Mouse (Mus musculus): ENCODE results near the gene Fgf18. TPM values are rescaled to one million over a fixed set of nuclear protein-coding genes. Genes with fewer than 3 reads are reported as not detected.

Fgf18 gene
- total RNA-seq, 2 experiments from 2014 or later: 3.2 to 3.5 TPM

DNA sequence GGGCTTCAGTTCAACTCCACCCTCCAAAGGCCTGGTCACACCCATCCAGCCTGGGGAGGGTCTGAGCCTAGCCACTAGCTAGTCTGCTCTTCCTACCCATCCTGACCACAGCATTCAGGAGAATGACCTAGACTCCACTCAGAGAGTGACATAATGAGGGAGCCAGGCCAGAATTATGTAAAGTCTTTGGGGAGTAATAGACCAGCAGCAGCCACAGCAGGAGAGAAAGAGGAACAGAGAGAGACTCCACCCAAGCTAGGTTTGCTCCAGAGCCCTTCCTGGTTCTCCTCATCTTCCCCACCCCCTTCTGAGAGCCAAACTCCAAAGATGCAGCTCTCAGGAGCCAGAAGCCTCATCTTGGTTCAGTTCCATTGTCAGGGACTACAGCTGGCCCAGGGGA, 20.1 kb downstream of the Fgf18 start:
- DNase-seq (ENCODE audit: low spot score in 2 of 2): no peak
- intact Hi-C loops (cut with DNase I): no loop called here

DNA sequence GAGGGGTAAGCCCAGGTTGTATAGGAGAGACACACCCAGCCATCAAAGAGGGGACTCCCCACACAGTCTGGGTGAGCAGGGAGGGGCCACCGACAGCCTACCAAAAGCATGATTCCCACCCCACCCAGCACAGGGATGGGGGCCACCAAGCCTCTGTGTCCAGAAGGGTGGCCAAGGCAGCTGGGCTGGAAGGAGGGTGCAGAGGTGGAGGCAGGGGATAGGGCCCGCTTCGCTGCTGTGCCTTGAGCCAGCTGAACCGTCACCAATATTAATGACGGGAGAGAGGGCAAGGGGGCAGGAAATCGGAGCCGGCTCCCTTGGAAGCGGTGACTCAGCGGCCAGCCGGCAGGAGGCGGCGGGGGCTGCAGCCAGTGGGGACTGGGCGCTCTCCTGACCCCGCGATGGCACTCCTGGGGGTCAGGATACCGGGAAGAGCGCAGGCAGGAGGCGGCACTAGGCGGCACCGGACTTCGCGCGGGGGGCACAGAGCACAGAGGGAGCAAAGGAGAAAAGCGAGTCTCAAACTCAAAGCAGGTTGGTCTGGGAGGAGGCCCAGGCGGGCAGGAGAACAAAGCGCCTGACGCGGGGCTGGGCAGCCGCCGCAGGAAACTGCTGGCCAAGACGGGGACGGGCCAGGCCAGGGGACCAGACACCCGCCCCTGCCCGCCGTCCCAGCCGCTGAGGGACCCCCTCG, 24.5 kb downstream of the Fgf18 start:
- intact Hi-C loops (cut with DNase I): no loop called here
- no peak for DNase-seq (ENCODE audit: low spot score in 2 of 2)

DNA sequence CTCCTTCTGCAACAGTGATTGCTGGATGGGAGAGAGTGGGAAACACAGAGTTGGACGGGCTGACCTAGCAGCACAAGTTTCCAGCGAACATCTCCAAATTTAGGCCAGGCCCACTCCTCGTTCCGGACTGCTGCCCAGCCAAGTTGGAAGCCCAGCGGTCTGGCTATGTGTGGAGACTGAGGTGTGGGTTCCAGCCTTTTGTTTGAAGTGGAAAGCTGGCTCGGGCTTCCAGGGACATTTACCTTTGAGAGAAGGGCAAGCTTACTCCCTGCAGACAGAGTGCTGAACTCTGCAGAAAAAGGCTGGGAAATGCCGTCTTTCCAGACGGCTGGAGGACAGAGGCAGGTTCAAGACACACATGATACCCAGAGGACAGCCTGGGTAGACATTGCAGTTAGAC, 27.6 kb downstream of the Fgf18 start:
- no peak for DNase-seq (ENCODE audit: low spot score in 2 of 2)
- intact Hi-C loops (cut with DNase I): no loop called here

DNA sequence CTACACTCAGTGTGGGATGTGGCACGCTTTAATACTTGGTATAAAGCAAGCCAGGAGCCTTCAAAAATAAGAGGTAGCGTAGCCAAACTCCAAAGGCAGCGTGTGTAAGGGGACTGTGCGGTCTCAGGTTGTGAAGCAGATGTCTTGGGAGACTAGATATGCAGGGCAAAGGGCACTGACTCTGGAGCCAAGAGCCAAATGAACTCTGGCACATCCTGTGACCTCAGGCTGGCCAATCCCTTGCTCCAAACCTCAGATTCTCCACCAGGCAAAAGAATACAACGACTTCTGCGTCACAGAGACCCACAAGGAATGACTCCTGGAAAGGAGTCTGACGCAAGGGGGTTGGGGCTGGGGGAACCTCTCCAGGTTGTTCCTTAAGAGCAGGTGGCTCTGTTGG, 28.1 kb downstream of the Fgf18 start:
- intact Hi-C loops (cut with DNase I): no loop called here
- DNase-seq (ENCODE audit: low spot score in 2 of 2): no peak

DNA sequence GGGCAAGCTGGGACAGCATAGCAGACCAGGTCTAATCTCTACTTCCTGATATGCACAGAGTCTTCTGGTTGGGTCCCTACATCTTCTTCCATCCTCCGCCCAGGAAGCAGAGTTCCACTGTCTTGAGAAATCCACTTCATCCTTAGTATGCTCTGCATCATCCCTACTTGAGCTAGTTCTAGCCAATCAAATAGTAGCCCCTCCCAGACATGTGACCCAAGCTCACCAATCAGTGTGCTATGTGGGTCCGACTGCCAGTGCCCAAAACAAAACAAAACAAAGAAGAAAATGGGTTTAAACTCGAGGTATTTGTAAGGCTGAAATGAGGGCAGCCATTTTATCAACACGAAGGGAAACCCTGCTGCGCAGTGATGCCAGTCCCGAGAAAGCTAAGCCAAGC, 28.7 kb downstream of the Fgf18 start:
- intact Hi-C loops (cut with DNase I): no loop called here
- no peak for DNase-seq (ENCODE audit: low spot score in 2 of 2)

DNA sequence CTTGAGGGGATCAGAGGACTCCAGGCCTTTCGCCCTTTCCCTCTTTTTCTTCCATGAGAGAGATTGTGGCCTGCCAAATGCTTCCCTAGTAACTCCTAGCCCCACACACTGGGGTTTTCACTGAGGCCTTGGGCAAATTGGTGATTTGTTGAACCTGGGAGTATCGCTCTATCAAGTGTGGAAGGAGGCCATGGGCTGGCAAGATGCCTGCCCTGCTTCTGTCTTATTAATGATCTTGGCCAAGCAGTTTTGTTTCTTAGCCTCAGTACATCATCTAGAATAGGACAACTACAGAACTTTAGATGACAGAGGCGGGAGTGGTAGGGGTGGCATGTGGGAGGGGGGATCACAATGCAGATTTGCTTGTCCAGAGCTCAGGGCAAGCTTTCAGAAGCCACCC, 31.4 kb downstream of the Fgf18 start:
- intact Hi-C loops (cut with DNase I): no loop called here
- DNase-seq (ENCODE audit: low spot score in 2 of 2): no peak

DNA sequence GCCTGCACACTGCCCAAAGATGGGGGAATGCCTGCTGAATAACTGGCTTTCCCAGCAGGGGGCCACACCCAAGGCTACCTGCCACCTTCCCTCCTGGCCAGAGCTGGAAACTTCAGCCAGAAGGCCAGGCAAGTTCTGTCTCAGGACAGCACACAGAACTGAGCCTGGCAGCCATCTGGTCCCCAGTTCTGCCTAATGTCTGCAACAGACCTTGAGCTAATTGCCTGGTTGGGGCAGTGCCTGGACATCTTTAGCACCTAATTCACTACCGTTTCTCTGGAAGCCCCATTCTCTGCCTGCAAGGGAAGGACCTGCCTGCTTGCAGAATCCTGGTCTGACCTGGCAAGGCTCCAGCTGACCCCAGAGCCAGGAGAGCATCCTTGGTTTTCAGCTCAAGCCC, 34.8 kb downstream of the Fgf18 start:
- DNase-seq (ENCODE audit: low spot score in 2 of 2): no peak
- intact Hi-C loops (cut with DNase I): no loop called here

DNA sequence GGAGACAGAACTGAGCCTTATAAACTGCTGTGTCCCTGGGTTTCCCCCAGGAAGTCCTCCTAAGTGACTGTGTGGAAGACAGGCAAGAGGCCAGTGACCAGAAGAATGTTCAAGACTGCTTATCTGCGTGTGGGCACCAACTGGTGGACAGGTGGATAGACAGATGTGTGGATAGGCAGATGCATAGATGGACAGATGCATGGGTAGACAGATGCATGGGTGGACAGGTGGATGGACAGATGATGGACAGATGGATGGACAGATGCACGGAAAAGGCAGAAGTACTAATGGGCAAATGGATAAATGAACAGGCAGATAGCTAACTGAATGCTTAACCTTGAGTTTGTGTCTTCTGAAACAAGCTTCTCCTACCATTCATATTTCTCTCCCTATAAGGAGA, 37.1 kb downstream of the Fgf18 start:
- intact Hi-C loops (cut with DNase I): no loop called here
- no peak for DNase-seq (ENCODE audit: low spot score in 2 of 2)

DNA sequence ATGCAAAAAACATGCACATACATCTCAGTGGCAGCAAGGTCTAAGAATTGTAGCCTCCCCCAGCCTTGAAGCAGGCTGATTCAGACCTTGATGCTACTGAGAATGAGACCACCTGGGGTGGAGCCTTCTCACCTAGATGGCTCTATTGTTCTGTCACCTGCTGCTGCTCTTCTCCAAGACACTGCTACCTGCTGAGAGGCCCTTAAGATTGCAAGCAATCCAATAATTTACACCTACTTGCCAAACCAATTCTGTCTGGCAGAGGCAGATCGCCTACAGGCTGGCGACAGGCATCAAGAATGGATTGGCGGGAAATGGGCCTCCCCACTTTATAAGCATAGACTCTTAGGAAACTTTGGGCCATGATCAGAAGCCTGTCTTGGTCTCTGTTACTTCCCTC, 39.7 kb downstream of the Fgf18 start:
- intact Hi-C loops (cut with DNase I): no loop called here

DNA sequence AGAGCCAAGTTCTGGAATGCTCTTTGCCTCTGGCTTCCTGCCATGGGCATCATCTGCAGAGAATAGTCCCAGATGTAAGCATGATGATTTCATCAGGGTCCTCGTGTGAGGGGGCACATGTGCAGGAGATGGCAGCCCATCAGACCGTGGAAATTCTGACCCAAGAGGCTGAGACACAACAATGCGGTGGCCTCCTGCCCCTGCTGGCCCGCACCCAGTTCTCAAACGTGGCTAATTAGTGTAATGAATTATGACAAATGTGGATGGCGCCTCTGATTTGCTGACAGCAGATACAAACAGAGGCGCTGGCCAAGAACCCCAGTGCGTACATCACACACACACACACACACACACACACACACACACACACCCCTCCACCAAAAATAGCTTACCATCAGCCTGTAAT, 42.3 kb downstream of the Fgf18 start:
- no peak for DNase-seq (ENCODE audit: low spot score in 2 of 2)
- intact Hi-C loops (cut with DNase I): no loop called here

More for the DNA sequence above, 39.7 kb downstream of the Fgf18 start:
- DNase-seq (ENCODE audit: low spot score in 2 of 2): no peak

DNA sequence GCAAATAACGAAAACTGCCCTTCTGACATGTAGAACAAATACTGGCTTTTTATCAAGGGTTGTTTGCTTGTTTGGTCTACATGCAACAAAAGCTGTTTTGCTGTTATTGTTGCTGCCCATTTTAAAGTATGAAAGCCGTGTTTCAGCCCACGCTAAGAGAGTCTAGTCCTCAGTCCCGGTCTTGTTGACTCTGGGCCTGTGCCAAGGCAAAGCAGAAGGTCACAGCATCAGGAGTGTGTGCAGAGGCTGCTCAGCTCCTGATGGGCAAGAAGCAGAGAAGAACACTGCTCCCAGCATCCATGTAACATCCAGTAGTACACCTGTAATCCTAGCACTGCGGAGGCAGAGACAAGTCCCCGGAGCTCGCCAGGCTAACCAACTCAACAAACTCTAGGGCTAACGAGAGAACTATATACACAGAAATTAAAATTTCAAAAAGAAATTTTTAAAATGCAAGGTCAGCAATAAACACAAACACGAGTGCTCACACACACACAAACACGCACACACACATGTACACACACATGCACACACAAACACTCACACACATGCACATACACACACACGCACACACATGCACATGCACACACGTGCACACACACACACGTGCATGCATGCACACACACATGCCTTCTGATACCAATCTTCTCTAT, 43.8 kb downstream of the Fgf18 start:
- intact Hi-C loops (cut with DNase I): no loop called here
- DNase-seq (ENCODE audit: low spot score in 2 of 2): no peak

DNA sequence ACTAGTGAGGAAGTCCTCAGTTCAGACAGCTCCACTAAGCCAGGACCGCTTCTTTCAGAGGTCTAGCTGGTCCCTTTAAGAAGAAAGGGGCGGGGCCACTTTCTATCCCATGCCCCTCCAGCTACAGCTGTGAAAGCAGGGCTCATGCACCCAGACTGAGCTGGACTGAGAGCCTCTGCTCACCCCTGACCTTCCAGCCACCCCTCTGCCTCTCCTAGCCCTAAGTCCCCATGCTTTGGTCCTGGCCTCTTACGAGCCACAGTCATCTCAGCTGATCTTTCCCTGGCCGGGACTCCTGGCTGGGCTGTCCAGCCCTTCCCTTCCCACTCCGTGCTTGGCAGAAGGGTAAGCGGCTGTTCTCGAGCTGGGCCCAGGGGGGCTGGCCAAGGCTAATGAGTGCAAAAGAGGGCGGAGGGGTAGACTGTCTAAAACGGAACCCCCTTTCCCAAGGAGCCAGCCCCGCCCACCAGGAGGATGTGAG, 47.1 kb downstream of the Fgf18 start:
- no peak for DNase-seq (ENCODE audit: low spot score in 2 of 2)
- intact Hi-C loops (cut with DNase I): no loop called here

DNA sequence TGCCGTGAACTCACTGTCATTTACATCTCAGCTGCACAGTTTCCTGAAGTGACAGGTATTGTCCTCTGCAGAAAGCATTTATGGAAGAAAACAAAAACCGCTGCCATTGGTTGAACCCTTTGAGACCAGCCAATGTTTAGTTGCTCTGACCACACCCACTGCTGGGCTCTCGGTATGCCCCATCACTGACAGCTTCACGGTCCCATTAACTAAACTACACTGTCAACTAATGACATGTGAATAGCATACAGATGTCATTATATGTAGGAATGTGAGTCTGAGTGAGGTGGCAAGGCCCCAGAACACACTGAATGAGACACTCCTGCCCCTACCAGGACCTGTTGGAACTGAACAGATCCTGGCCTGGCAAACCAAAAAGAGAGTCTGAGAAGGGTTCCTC, 47.8 kb downstream of the Fgf18 start:
- no peak for DNase-seq (ENCODE audit: low spot score in 2 of 2)
- intact Hi-C loops (cut with DNase I): loop anchor here (5.0 kb wide), 2 partner anchors 72 to 142 kb away; no protein-coding TSS in a partner anchor

DNA sequence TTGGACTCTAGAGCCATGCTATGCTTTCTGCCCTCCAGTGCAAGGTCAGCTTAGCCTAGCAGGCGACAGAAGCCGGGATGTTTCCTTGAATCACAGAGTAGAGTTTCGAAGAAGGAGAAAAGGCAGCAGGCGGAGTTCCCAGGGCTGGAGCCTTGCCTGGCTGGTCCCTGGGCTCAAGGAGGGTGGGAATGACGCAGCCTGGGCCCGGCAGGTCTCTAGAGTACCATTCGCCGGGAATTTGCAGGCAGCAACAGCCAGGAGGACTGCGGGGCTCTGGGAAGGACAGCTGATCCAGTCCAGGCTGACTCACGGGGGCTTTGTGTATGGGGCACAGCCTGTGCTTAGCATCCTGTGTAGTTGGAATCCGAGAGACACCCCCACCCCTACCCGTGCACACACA, 48.8 kb downstream of the Fgf18 start:
- DNase-seq (ENCODE audit: low spot score in 2 of 2): no peak
- intact Hi-C loops (cut with DNase I): loop anchor here (5.0 kb wide), 2 partner anchors 71 to 141 kb away; no protein-coding TSS in a partner anchor

DNA sequence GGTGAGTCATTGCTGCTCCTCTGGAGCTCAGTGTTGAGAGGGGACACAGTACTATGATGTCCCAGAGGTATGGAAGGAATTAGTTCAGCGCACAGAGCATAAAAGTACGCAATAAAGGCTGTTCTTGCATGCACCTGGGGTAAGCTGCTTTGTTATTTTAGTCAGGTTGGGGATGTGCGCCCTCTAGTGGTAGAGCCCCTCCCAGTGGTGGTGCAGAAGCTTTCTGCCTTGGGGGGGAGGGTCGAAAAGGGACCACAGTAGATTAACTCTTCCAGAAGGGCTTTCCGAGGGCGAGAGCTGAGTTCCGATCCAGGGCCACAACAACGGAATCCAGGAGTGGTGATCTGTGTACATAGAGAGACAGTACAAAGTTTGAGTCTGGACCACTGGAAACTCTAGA, 49.3 kb downstream of the Fgf18 start:
- DNase-seq (ENCODE audit: low spot score in 2 of 2): peak in 1 of 2 experiments; percentile 22

DNA sequence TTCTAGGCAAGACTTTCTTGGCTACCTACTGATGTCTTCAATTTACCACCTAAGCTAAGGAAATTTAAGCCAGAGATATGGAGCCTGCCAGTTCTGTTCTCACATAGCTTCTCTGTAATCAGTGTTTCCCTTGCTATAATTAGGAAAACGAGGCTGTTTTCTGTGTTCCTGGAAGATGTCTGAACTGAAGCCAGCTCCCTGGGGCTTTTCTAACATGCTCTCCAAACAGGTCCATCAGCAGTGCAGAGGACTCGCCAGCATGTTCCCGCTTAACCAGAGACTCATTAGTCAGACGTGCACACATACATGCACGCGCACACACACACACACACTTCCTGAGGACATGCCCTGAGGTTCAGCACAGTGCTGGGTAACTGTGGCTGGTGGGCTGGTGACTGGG, 57.3 kb downstream of the Fgf18 start:
- peak in 1 of 2 experiments; percentile 52 for DNase-seq (ENCODE audit: low spot score in 2 of 2)
- intact Hi-C loops (cut with DNase I): no loop called here

More for the DNA sequence above, 49.3 kb downstream of the Fgf18 start:
- intact Hi-C loops (cut with DNase I): loop anchor here (5.0 kb wide), 2 partner anchors 71 to 141 kb away; no protein-coding TSS in a partner anchor

DNA sequence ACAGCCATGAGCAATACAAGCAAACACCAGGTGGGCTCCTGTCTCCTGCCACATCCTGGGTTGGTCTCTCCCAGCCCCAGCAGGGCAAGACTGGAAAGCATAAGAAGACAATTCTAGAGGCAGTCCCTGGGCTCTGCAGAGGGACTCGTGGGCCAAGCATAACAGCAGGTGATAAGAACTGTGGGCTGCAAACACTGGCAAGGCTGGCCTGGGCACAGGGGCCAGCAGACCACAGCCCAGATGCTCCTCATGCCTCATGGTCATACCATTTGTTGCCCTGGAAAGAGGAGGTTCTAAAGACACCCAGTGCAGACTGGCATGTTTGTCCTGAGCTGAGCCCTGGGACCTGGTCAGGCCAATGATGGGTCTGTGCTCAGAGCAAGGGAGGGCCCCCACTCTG, 59.0 kb downstream of the Fgf18 start:
- intact Hi-C loops (cut with DNase I): no loop called here

DNA sequence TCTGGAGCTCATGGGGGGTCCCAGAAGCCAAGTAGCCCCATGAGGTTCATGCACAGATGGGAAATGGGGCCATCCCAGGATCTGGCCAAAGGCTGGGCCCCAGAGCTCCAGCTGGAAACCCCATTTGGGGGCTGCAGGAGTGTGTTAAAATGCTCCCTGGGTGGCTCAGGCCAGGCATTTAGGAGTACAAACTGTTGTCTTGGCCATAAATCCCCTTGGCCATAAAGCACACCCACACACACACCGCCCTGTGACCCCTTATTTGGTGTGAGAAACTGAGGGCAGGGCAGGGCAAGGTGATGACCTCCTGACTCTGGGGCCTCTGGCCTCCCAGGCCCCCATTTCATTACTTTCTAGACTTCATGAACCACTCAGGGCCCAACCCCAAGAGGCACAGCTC, 61.2 kb downstream of the Fgf18 start:
- intact Hi-C loops (cut with DNase I): no loop called here
- DNase-seq (ENCODE audit: low spot score in 2 of 2): no peak

More for the DNA sequence above, 59.0 kb downstream of the Fgf18 start:
- no peak for DNase-seq (ENCODE audit: low spot score in 2 of 2)

DNA sequence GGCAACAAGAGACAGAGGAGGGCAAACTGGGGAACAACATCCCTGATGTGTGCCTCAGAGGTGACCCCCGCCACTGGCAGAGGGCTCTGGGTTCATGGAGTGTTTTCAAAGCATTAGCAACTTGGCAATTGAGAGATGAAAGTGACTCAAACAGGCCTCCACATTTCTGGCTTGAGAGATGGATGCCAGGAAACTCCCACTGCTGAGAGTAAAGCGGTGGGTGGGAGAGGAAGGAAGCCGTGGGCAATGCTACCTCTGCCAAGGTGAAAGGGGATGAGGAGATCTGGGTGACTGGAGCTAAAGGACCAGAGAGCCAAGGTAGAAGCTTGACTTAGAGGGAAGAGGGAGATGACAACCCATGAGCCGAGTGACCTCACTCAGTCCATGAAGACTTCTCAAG, 61.7 kb downstream of the Fgf18 start:
- DNase-seq (ENCODE audit: low spot score in 2 of 2): peak in 1 of 2 experiments; percentile 55
- intact Hi-C loops (cut with DNase I): no loop called here

DNA sequence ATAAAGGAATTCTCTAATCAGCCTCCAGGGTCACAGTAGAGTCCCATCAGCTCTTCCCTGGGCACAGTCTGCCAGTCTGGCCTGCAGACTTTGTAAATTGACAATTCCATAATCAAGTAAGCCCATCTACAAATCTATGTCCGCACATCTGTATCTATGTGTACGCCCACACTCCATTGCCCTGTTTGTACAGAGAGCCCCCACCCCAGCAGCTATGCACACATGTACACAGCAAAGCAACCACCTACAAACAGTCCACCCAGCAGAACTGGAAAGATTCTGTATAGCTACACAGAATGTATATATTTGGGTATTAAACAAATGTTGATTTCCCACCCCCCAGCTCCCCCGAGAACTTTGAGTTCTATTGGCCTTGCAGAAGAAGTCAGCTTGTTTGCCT, 62.1 kb downstream of the Fgf18 start:
- intact Hi-C loops (cut with DNase I): no loop called here
- no peak for DNase-seq (ENCODE audit: low spot score in 2 of 2)

DNA sequence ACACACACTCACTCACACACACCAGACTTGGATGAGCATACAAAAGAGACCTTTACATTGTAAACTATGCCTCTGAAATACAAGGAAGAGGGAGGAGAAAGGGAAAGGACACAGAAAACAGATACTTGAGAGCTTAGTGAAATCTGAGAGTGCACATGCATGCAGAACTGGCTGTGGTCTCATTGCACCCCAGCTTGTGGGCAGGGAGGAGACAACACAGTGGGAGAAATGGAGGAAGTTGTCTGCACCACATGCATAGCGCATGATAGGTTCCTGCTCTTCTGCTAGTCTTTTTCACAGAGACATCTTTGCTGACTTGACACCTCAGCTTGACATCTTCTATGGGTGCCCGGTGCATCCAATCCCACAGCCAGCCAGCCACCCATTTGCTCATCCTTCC, 63.2 kb downstream of the Fgf18 start:
- DNase-seq (ENCODE audit: low spot score in 2 of 2): no peak
- intact Hi-C loops (cut with DNase I): no loop called here

Data from left cerebral cortex, postnatal 25 days (tissue).